Mouse (Mus musculus): ENCODE measurements around the gene Tap1. TPM values are rescaled to one million over a fixed set of nuclear protein-coding genes. Genes with fewer than 3 reads are reported as not detected.

Gene Tap1
- polyA plus RNA-seq, 1 experiment = 0.62 TPM

GRCm38 (mm10) chr17:34172528-34172927 lies 14.8 kb upstream of the Tap1 start:
- Histone ChIP-seq H3K4me2 (ENCODE audit: low read depth) (no peak overlapping the region), H3K27me3 (ENCODE audit: control insufficient read depth, insufficient read depth, insufficient read length) (peaks cover 3% of the 10 kb centered on the region), H3K36me3 (ENCODE audit: control insufficient read depth, insufficient read depth) (no peaks in the 10 kb centered on the region), H3ac (ENCODE audit: control insufficient read depth, insufficient read length) (no peak overlapping the region), H3K4me3 (no peak overlapping the region), H3K79me2 (ENCODE audit: control insufficient read depth, insufficient read depth) (no peaks in the 10 kb centered on the region)
- no peak for TF ChIP-seq MAX (IDR thresholded peaks at IDR 0.05; ENCODE audit: low read depth)
- TF ChIP-seq MYOG (IDR thresholded peaks at IDR 0.05; ENCODE audit: control insufficient read depth in 1 of 3, insufficient read depth in 1 of 3, insufficient read length in 2 of 3, low read depth in 2 of 3) = no peak
- TF ChIP-seq TCF12 (IDR thresholded peaks at IDR 0.05; ENCODE audit: insufficient read depth, poor library complexity, severe bottlenecking) = no peak
- no peak for TF ChIP-seq CEBPB (IDR thresholded peaks at IDR 0.05; ENCODE audit: insufficient read depth, poor library complexity, severe bottlenecking)
- no peak for TF ChIP-seq POLR2AphosphoS2 (IDR thresholded peaks at IDR 0.05; ENCODE audit: insufficient read length, low read depth)
- no peak for TF ChIP-seq TCF3 (IDR thresholded peaks at IDR 0.05; ENCODE audit: insufficient read length, low read depth)
- no peak for TF ChIP-seq MYOD1 (IDR thresholded peaks at IDR 0.05; ENCODE audit: control insufficient read depth in 1 of 3, insufficient read length in 2 of 3, low read depth in 2 of 3)

- Histone ChIP-seq H3K36me3 (ENCODE audit: control insufficient read depth, insufficient read depth) (no peaks in the 10 kb centered on the region), H3K79me2 (ENCODE audit: control insufficient read depth, insufficient read depth) (no peaks in the 10 kb centered on the region), H3K4me2 (ENCODE audit: low read depth) (no peak overlapping the region), H3ac (ENCODE audit: control insufficient read depth, insufficient read length) (no peak overlapping the region), H3K4me3 (no peak overlapping the region), H3K27me3 (ENCODE audit: control insufficient read depth, insufficient read depth, insufficient read length) (no peaks in the 10 kb centered on the region)
- TF ChIP-seq TCF12 (IDR thresholded peaks at IDR 0.05; ENCODE audit: insufficient read depth, poor library complexity, severe bottlenecking) (no peak), SRF (IDR thresholded peaks at IDR 0.05; ENCODE audit: control insufficient read depth, insufficient read length, low read depth) (no peak)
Measured at GRCm38 (mm10) chr17:34174075-34174474, 13.3 kb upstream of the Tap1 start.

- no peak overlapping the region for H3ac ChIP-seq (ENCODE audit: control insufficient read depth, insufficient read length)
- TF ChIP-seq SRF (IDR thresholded peaks at IDR 0.05; ENCODE audit: control insufficient read depth, insufficient read length, low read depth) = no peak
- TF ChIP-seq TCF3 (IDR thresholded peaks at IDR 0.05; ENCODE audit: insufficient read length, low read depth) = no peak
- TF ChIP-seq POLR2A (IDR thresholded peaks at IDR 0.05; ENCODE audit: insufficient read length, low read depth) = no peak
- no peak for TF ChIP-seq E2F4 (IDR thresholded peaks at IDR 0.05; ENCODE audit: insufficient read depth)
- TF ChIP-seq TCF12 (IDR thresholded peaks at IDR 0.05; ENCODE audit: insufficient read depth, poor library complexity, severe bottlenecking) = no peak
- no peak for TF ChIP-seq REST (IDR thresholded peaks at IDR 0.05; ENCODE audit: insufficient read depth, insufficient read length)
- no peak for TF ChIP-seq MYOD1 (IDR thresholded peaks at IDR 0.05; ENCODE audit: control insufficient read depth in 1 of 3, insufficient read length in 2 of 3, low read depth in 2 of 3)
- TF ChIP-seq USF1 (IDR thresholded peaks at IDR 0.05; ENCODE audit: low read depth) = no peak
- no peak for TF ChIP-seq MAX (IDR thresholded peaks at IDR 0.05; ENCODE audit: low read depth)
- no peak overlapping the region for H3K4me2 ChIP-seq (ENCODE audit: low read depth)
- H3K27me3 ChIP-seq (ENCODE audit: control insufficient read depth, insufficient read depth, insufficient read length) = peaks cover 7% of the 10 kb centered on the region
- no peaks in the 10 kb centered on the region for H3K36me3 ChIP-seq (ENCODE audit: control insufficient read depth, insufficient read depth)
- H3K4me3 ChIP-seq = no peak overlapping the region
- no peaks in the 10 kb centered on the region for H3K79me2 ChIP-seq (ENCODE audit: control insufficient read depth, insufficient read depth)
Measured at GRCm38 (mm10) chr17:34177179-34177578, 10.2 kb upstream of the Tap1 start.

- Histone ChIP-seq H3K27me3 (ENCODE audit: control insufficient read depth, insufficient read depth, insufficient read length) (peaks cover 15% of the 10 kb centered on the region), H3ac (ENCODE audit: control insufficient read depth, insufficient read length) (no peak overlapping the region), H3K4me2 (ENCODE audit: low read depth) (no peak overlapping the region), H3K4me3 (no peak overlapping the region), H3K36me3 (ENCODE audit: control insufficient read depth, insufficient read depth) (no peaks in the 10 kb centered on the region), H3K79me2 (ENCODE audit: control insufficient read depth, insufficient read depth) (no peaks in the 10 kb centered on the region)
- TF ChIP-seq POLR2AphosphoS2 (IDR thresholded peaks at IDR 0.05; ENCODE audit: insufficient read length, low read depth) (no peak), TCF3 (IDR thresholded peaks at IDR 0.05; ENCODE audit: insufficient read length, low read depth) (no peak), USF1 (IDR thresholded peaks at IDR 0.05; ENCODE audit: low read depth) (no peak), MAX (IDR thresholded peaks at IDR 0.05; ENCODE audit: low read depth) (no peak), POLR2A (IDR thresholded peaks at IDR 0.05; ENCODE audit: insufficient read length, low read depth) (no peak), E2F4 (IDR thresholded peaks at IDR 0.05; ENCODE audit: insufficient read depth) (no peak), TCF12 (IDR thresholded peaks at IDR 0.05; ENCODE audit: insufficient read depth, poor library complexity, severe bottlenecking) (no peak), MYOG (IDR thresholded peaks at IDR 0.05; ENCODE audit: control insufficient read depth in 1 of 3, insufficient read depth in 1 of 3, insufficient read length in 2 of 3, low read depth in 2 of 3) (no peak), CEBPB (IDR thresholded peaks at IDR 0.05; ENCODE audit: insufficient read depth, poor library complexity, severe bottlenecking) (no peak), SRF (IDR thresholded peaks at IDR 0.05; ENCODE audit: control insufficient read depth, insufficient read length, low read depth) (no peak), MYOD1 (IDR thresholded peaks at IDR 0.05; ENCODE audit: control insufficient read depth in 1 of 3, insufficient read length in 2 of 3, low read depth in 2 of 3) (no peak), REST (IDR thresholded peaks at IDR 0.05; ENCODE audit: insufficient read depth, insufficient read length) (no peak)
Measured at GRCm38 (mm10) chr17:34179019-34179418, 8.3 kb upstream of the Tap1 start.

- TF ChIP-seq MYOD1 (IDR thresholded peaks at IDR 0.05; ENCODE audit: control insufficient read depth in 1 of 3, insufficient read length in 2 of 3, low read depth in 2 of 3) (no peak), TCF12 (IDR thresholded peaks at IDR 0.05; ENCODE audit: insufficient read depth, poor library complexity, severe bottlenecking) (no peak), SRF (IDR thresholded peaks at IDR 0.05; ENCODE audit: control insufficient read depth, insufficient read length, low read depth) (no peak), TCF3 (IDR thresholded peaks at IDR 0.05; ENCODE audit: insufficient read length, low read depth) (no peak)
Measured at GRCm38 (mm10) chr17:34179913-34180859, 7.2 kb upstream of the Tap1 start.

More at GRCm38 (mm10) chr17:34179913-34180859, 7.2 kb upstream of the Tap1 start:
- no peak overlapping the region for H3K4me3 ChIP-seq
- H3K79me2 ChIP-seq (ENCODE audit: control insufficient read depth, insufficient read depth) = no peaks in the 10 kb centered on the region
- no peak overlapping the region for H3K4me2 ChIP-seq (ENCODE audit: low read depth)
- H3K27me3 ChIP-seq (ENCODE audit: control insufficient read depth, insufficient read depth, insufficient read length) = peaks cover 23% of the 10 kb centered on the region
- H3ac ChIP-seq (ENCODE audit: control insufficient read depth, insufficient read length) = no peak overlapping the region
- no peaks in the 10 kb centered on the region for H3K36me3 ChIP-seq (ENCODE audit: control insufficient read depth, insufficient read depth)
